In the genomic region with DNA sequence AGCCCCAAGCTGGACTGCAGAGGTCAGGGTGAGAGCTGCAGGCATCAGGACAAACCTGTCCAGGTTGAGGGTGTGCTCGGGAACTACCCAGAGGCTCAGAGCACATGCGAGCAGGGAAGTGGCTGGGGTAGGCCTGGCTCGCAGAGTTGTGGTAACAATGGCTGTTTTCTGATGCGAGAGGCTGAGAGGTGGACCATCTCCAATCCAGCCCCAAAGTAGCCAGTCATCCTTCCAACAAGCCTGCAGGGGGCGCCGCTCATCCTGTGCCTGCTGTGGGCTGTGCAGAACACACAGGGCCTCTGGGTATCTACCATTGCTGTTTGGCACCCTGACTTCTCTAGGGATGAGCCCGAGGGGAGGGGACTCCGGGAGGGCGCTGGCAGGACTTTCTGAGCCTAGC, we compare ENCODE assay signal across 9 mouse cellular contexts. TPM values are rescaled to one million over a fixed set of nuclear protein-coding genes. Genes with fewer than 3 reads are reported as not detected.
DNase-seq lines count a peak whose midpoint lies in the region; ATAC-seq and TF ChIP-seq lines count a peak whose summit lies in the region.
"Had no signal": no experiment of that assay in that cellular context is flagged by ENCODE, and none has a peak within 500 bp of the region (broad histone marks: within the 10 kb centered on the region; RNA-seq: fewer than 3 reads in every experiment).

No protein-coding gene starts in this region.

- no peak for ATAC-seq in CD4-positive, CD25-positive, alpha-beta regulatory T cell, adult 4 months

- WGBS in lung, adult 2 months: 69% methylated on average over 9 of the region's 9 CpGs
- 66% methylated on average over 9 of the region's 9 CpGs for WGBS in embryonic facial prominence, embryonic 10.5 days

- H3K27ac ChIP-seq in embryonic facial prominence, embryonic 10.5 days (replicated peaks): peak overlapping the region; percentile 51; the same call in 1 of the 2 replicates
- H3K27ac ChIP-seq: embryonic facial prominence, embryonic 12.5 days had no signal

- peaks cover 5% of the 10 kb centered on the region; the same call in 1 of the 2 replicates for H3K4me1 ChIP-seq in lung, adult 2 months (ENCODE audit: control insufficient read depth, insufficient read depth, low read length)
- H3K4me1 ChIP-seq in embryonic facial prominence, embryonic 10.5 days: peaks cover 62% of the 10 kb centered on the region

- no peaks in the 10 kb centered on the region for H3K9me3 ChIP-seq in embryonic facial prominence, embryonic 10.5 days
- H3K9me3 ChIP-seq: embryonic facial prominence, embryonic 12.5 days had no signal

- H3K36me3 ChIP-seq in embryonic facial prominence, embryonic 10.5 days (replicated peaks): no peaks in the 10 kb centered on the region
- H3K36me3 ChIP-seq: embryonic facial prominence, embryonic 12.5 days had no signal

- no peaks in the 10 kb centered on the region for H3K27me3 ChIP-seq in embryonic facial prominence, embryonic 10.5 days (replicated peaks; ENCODE audit: low read depth, poor library complexity, severe bottlenecking)
- H3K27me3 ChIP-seq: embryonic facial prominence, embryonic 12.5 days had no signal

- peak; percentile 15; the same call in 1 of the 2 replicates for TF ChIP-seq CTCF in lung, adult 2 months (IDR thresholded peaks at IDR 0.05; ENCODE audit: insufficient read depth, low read length)

- TF ChIP-seq POLR2A in lung, adult 2 months (IDR thresholded peaks at IDR 0.05; ENCODE audit: borderline replicate concordance, extremely low read depth, low read depth, low read length): no peak

- no peak overlapping the region for H3K4me3 ChIP-seq in lung, adult 2 months (replicated peaks; ENCODE audit: extremely low read depth, low read depth, low read length)
- H3K4me3 ChIP-seq in embryonic facial prominence, embryonic 10.5 days: no peak overlapping the region
- H3K4me3 ChIP-seq: embryonic facial prominence, embryonic 12.5 days had no signal

- DNase-seq in CD4-positive, CD25-positive, alpha-beta regulatory T cell, adult 2 months (ENCODE audit: low read depth, low spot score): peak; percentile 78
- DNase-seq in lung, adult 2 months: no peak
- DNase-seq in lung, postnatal 36 days: no peak
- peak; percentile 55 for DNase-seq in embryonic facial prominence, embryonic 10.5 days (ENCODE audit: low spot score)
- peak; percentile 57 to 83 for DNase-seq in spleen, postnatal 4 days (ENCODE audit: low spot score in 2 of 2)
- DNase-seq in layer of hippocampus, postnatal 10 days (ENCODE audit: low spot score in 2 of 2): no peak
- no peak for DNase-seq in right cerebral cortex, postnatal 4 days

RNA-seq across cellular contexts. Expression of gene Sh3bgrl3, which starts 8.9 kb away (rescaled TPM):
- polyA plus RNA-seq in CD4-positive, CD25-positive, alpha-beta regulatory T cell, adult 4 months (2017; shearing (Covaris generic)): 1,000 to 10,000 TPM in 1 of 2 experiments, 100 to 1,000 TPM in 1; 977 to 1,004 TPM
- 654 and 703 TPM in 2 replicates for polyA plus RNA-seq in lung, adult 2 months (2012; rRNA removed)
- 300 and 316 TPM in 2 replicates for polyA plus RNA-seq in embryonic facial prominence, embryonic 10.5 days (2016; fragmentation: Nextera tagmentation; extraction: Ambion mirVana)
- 100 to 1,000 TPM; 292 to 301 TPM for total RNA-seq in layer of hippocampus, postnatal 10 days (2021)

RNA-seq across cellular contexts. Expression of gene Ubxn11, which starts 17.3 kb away (rescaled TPM):
- polyA plus RNA-seq in CD4-positive, CD25-positive, alpha-beta regulatory T cell, adult 4 months (2017; shearing (Covaris generic)): 10 to 100 TPM; 31.2 to 54.2 TPM
- 28.8 and 30.0 TPM in 2 replicates for polyA plus RNA-seq in lung, adult 2 months (2012; rRNA removed)
- polyA plus RNA-seq in embryonic facial prominence, embryonic 10.5 days (2016; fragmentation: Nextera tagmentation; extraction: Ambion mirVana): 4.5 and 7.1 TPM in 2 replicates
- 10 to 100 TPM; 19.5 to 23.2 TPM for total RNA-seq in layer of hippocampus, postnatal 10 days (2021)

RNA-seq across cellular contexts. Expression of gene Cd52, which starts 24.8 kb away (rescaled TPM):
- 1,000 to 10,000 TPM; 2,918 to 3,094 TPM for polyA plus RNA-seq in CD4-positive, CD25-positive, alpha-beta regulatory T cell, adult 4 months (2017; shearing (Covaris generic))
- 52.8 and 76.5 TPM in 2 replicates for polyA plus RNA-seq in lung, adult 2 months (2012; rRNA removed)
- polyA plus RNA-seq in embryonic facial prominence, embryonic 10.5 days (2016; fragmentation: Nextera tagmentation; extraction: Ambion mirVana): 3.5 and 4.5 TPM in 2 replicates
- 1 to 10 TPM; 1.2 to 2.4 TPM for total RNA-seq in layer of hippocampus, postnatal 10 days (2021)

RNA-seq across cellular contexts. Expression of gene Crybg2, which starts 59.0 kb away (rescaled TPM):
- polyA plus RNA-seq in CD4-positive, CD25-positive, alpha-beta regulatory T cell, adult 4 months (2017; shearing (Covaris generic)): 10 to 100 TPM; 20.9 to 28.2 TPM
- 7.2 and 14.7 TPM in 2 replicates for polyA plus RNA-seq in lung, adult 2 months (2012; rRNA removed)
- polyA plus RNA-seq in embryonic facial prominence, embryonic 10.5 days (2016; fragmentation: Nextera tagmentation; extraction: Ambion mirVana): 4.1 and 7.1 TPM in 2 replicates
- 1 to 10 TPM; 2.1 to 2.7 TPM for total RNA-seq in layer of hippocampus, postnatal 10 days (2021)

Comparison
In these comparisons a context has a peak if more than half of its experiments do, and no peak if none do; other contexts are left out.
1. DNase-seq: peak in CD4-positive, CD25-positive, alpha-beta regulatory T cell, adult 2 months (single experiment), embryonic facial prominence, embryonic 10.5 days (single experiment) and spleen, postnatal 4 days (2 of 2); none in lung, adult 2 months (single experiment), lung, postnatal 36 days (single experiment), layer of hippocampus, postnatal 10 days (0 of 2) and right cerebral cortex, postnatal 4 days (single experiment).
2. RNA of gene Cd52, which starts 24.8 kb away (polyA plus RNA-seq): 2,918 to 3,094 TPM in CD4-positive, CD25-positive, alpha-beta regulatory T cell, adult 4 months; 52.8 to 76.5 TPM in lung, adult 2 months and 3.5 to 4.5 TPM in embryonic facial prominence, embryonic 10.5 days; every median in the first group is over 10 times any median in the second.